Comparison of ENCODE assay signal across 1 mouse cellular context in the genomic region with DNA sequence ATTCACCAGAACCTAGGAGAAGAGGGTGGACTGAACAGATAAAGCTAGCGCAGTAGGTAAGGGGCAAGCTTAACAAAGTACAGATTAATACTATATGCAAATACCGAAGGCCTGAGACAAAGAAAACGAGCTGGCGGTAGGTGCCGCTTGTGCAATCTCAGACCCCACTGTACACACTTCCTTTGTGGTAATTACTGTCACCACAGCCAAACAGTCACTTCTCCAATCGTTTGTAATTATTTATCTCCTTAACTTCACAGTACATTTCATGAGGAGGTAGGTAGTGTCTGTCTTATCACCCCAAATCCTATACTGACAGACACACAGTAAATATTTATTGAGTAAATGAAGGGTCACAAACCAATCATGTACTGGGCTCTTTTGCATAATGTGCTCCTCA.
A peak's percentile ranks its signal among the peaks of the same experiment; 100 is the strongest.
TF ChIP-seq lines count a peak whose summit lies in the region.

No protein-coding gene starts in this region.

TF ChIP-seq in MEL, 35 proteins besides CTCF, POLR2A, EP300 and RAD21 (continued from another document):
- TF ChIP-seq HCFC1 (IDR thresholded peaks at IDR 0.05; ENCODE audit: low read depth, low read length) (no peak), NRF1 (IDR thresholded peaks at IDR 0.05; ENCODE audit: insufficient read depth, low read depth, low read length, poor library complexity, severe bottlenecking) (no peak), TCF12 (IDR thresholded peaks at IDR 0.05; ENCODE audit: low read depth, low read length) (peak; percentile 55; the same call in 1 of the 2 replicates), MAZ (IDR thresholded peaks at IDR 0.05; ENCODE audit: low read depth, low read length) (no peak), POLR2AphosphoS5 (IDR thresholded peaks at IDR 0.05; ENCODE audit: borderline replicate concordance, low read depth, low read length) (no peak), GATA1 (IDR thresholded peaks at IDR 0.05; ENCODE audit: low read depth, low read length) (peak; percentile 60), UBTF (IDR thresholded peaks at IDR 0.05; ENCODE audit: borderline replicate concordance, insufficient read depth, low read depth, low read length) (no peak)
